Mouse (Mus musculus) left cerebral cortex, postnatal 25 days (tissue): Measurements from ENCODE around the gene Yif1b. TPM values are rescaled to one million over a fixed set of nuclear protein-coding genes. Genes with fewer than 3 reads are reported as not detected.
"Not testable (repeated sequence)": the region's sequence is repeated elsewhere in the genome, so short reads cannot be mapped to it uniquely, and the experiment has no call there.

Source experiments
- DNase-seq, 2 experiments: peaks; one replicate each; pipeline ENCODE4 v3.0.0; 2022; ENCODE audit warnings: low spot score in 2 of 2, mixed read lengths in 1 of 2
- intact Hi-C: fragments of 180-260 bp; cut with DNase I; formaldehyde crosslinking; loops from one replicate; pipeline ENCODE4 v1.15.1; 2025
- total RNA-seq, 2 experiments: library from RNA; stranded (reverse); gene quantifications; 2 replicates each; pipeline ENCODE4 v1.2.3; 2021

Yif1b gene
- total RNA-seq, 2 experiments from 2014 or later: 48.5 to 52.0 TPM

- intact Hi-C loops: no loop called here
- no peak for DNase-seq
Observed at GRCm38 (mm10) chr7:29236593-29236992, 1.5 kb upstream of the Yif1b start.

DNA sequence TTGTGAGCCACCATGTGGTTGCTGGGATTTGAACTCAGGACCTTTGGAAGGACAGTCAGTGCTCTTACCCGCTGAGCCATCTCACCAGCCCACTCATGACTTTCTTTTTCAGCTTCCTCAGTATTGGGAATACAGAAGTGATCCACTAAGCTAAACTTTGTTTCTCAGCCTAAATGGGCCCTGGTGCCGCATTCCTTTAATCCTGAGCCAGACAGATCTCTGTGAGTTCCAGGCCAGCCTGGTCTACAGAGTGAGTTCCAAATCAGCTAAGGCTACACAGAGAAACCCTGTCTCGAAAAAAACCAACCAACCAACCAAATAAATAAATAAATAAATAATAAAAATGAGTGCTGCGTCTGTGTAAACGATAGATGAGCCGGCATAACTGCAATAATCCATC is 533 bp upstream of the Yif1b start:
- DNase-seq, intact Hi-C loops: not testable (repeated sequence)

GRCm38 (mm10) chr7:29244732-29245416 is 6.7 kb downstream of the Yif1b start:
- DNase-seq: no peak
- intact Hi-C loops: loop anchor here (5.0 kb wide), 2 partner anchors 117 to 193 kb away; no protein-coding TSS in a partner anchor

DNA sequence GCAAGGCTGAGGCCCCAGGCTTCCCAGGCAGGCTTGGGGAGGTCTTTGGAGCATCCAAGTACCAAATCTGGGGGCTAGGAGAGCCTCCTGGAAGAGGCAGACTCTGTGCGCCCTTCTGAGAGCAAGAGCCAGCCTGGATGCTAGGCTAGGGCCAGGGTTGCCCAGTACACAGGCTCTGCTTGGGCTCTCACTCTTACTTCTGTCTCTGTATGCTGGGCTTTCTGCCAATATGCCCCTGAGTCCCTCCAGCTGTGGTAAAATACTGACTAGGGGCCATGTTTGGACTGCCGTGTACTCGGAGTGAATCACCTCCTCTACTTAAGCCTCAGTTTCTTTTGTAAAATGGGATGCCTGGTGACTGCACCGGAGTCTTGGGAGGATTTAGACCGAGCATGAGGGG is 7.9 kb downstream of the Yif1b start:
- intact Hi-C loops: loop anchor here (2.0 to 5.0 kb wide), 2 partner anchors 51 to 194 kb away; no protein-coding TSS in a partner anchor
- DNase-seq: no peak

DNA sequence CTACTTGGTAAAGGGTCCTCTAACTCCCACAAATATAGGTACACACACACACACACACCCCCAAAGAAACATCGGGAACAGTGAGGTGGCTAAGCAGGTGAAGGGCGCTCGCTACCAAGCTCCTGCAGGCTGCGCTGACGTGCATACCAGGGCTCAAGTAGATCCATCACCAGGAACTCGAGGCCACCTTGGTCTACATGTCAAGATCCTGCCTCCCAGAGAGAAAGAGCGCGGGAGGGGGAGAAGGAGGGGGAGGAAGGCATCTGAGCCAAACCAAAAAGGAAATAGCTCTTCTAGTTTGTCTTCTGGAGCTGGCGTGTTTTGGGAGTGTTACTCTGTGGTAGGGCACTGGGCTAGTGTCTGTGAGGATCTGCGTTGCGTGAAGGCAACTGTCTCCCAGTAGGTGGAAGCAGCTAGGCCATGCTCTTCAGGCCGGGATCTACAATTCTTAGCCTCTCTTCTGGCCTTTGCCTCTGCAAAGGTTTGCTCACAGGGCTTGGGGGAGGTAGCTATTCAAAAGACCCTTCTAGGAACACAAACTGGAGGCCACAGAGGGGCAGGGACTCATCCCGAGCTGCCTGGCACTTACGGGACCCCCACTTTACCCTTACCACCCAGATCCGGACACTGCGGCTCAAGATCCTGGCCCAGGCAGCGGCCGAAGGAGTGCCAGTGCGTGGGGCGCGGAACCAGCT is 8.6 kb downstream of the Yif1b start:
- DNase-seq: no peak
- intact Hi-C loops: loop anchor here (2.0 to 5.0 kb wide), 2 partner anchors 50 to 194 kb away; no protein-coding TSS in a partner anchor

DNA sequence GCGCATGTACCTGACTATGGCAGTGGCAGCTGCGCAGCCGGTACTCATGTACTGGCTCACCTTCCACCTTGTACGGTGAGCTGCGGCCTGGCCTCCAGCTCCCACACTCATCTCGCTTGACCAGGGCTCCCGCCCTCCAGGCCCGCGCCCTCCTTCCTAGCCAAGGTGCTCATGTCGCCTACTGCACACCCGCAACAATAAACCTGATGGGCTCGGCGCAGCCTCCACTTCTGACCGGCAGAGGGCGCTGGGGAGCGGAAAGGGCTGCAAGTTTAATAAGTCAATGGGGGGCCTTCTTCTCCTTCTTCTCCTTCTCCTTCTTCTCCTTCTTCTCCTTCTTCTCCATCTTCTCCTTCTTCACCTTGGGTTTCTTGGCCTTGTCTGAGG is 9.2 kb downstream of the Yif1b start:
- peak; percentile 53 to 60 for DNase-seq
- intact Hi-C loops: loop anchor here (2.0 to 5.0 kb wide), 2 partner anchors 49 to 195 kb away; no protein-coding TSS in a partner anchor

- no peak for DNase-seq
- intact Hi-C loops: loop anchor here (2.0 to 5.0 kb wide), 2 partner anchors 49 to 195 kb away; no protein-coding TSS in a partner anchor
Observed at GRCm38 (mm10) chr7:29247706-29248105, 9.6 kb downstream of the Yif1b start.

GRCm38 (mm10) chr7:29248261-29248841 is 10.2 kb downstream of the Yif1b start, which contains the start of gene 2200002D01Rik:
2200002D01Rik (minus strand) TSS chr7:29248466.
- no peak for DNase-seq
- intact Hi-C loops: loop anchor here (5.0 kb wide), 1 partner anchor 196 kb away; no protein-coding TSS in a partner anchor

DNA sequence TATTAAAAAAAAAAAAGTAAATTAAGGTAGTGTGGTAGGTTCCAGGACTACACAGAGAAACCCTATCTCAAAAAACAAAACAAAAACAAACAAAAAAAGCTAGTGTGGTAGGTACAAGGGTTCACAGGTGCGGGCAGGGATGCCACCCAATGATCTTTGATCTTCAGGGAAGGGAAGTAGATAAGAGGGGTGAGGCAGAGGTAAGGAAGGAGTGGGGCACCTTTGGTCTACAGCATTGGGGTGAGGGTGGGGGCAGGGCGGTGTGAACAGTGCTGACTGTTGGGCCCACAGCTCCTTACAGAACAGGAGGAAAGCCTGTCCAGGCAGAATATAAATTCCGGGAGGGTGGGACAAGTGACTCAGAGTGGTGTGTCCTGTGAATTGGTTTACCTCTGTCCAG is 13.0 kb downstream of the Yif1b start:
- intact Hi-C loops: no loop called here
- no peak for DNase-seq

- DNase-seq: no peak
- intact Hi-C loops: no loop called here
Observed at GRCm38 (mm10) chr7:29253842-29254241, 15.7 kb downstream of the Yif1b start.

DNA sequence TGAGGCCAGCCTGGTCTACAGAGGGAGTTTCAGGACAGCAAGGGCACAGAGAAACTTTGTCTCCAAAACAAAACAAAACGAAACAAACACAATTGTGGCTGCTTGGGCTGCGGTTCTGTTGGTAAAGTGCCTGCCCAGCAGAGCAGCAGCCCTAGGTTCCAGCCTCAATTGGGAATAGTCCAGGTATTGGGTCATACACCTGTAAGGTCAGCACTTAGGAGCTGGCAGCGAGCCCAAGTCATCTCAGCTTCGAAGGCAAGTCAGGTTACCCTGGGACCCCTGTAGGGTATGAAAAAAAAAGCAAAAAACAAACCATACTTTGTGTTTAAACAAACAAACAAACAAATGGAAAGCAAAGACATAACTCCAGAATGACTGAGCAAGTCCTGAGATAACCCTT is 17.7 kb downstream of the Yif1b start:
- intact Hi-C loops: no loop called here
- no peak for DNase-seq

GRCm38 (mm10) chr7:29257368-29257767 is 19.2 kb downstream of the Yif1b start:
- no peak for DNase-seq
- intact Hi-C loops: no loop called here

- DNase-seq: no peak
- intact Hi-C loops: no loop called here
Observed at GRCm38 (mm10) chr7:29259781-29260730, 21.9 kb downstream of the Yif1b start.

- intact Hi-C loops: no loop called here
- DNase-seq: no peak
Observed at GRCm38 (mm10) chr7:29262151-29262550, 24.0 kb downstream of the Yif1b start.

DNA sequence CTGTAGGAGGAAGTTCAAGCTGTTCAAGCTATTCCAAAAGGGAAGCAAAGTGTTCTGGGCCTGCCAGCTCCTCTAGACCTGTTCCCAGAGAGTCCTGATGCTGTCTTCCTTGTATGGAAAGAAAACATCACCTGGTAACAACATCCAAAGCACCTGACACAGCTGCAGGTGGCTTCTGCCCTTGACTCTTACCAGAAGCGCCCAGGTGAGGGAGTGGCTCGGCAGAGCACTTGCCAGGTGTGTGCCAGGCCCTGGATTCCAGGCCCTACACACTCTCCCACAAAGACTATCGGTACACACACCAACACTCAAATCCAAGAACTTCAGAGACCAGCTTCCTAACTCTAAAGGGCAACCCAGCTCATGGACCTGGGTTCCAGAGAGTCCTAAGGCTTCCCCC is 25.7 kb downstream of the Yif1b start:
- DNase-seq: no peak
- intact Hi-C loops: no loop called here

DNA sequence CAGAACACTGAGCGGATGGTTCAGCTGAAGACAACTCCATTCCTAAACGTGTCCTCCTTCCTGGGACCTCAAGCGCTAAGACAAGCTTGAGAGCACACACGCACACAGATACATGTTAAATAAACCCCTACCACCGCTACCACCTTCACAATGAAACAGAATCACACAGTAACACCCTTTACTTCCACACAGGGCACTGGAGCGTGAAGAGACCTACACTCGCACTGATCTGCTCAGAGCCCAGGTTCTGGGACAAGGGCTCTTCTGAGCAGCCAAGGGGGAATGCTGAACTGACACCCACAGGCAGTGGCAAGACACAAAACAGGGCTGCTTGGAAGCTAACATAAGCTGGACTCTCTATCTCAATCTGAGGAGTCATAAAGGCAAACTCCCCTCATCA is 27.5 kb downstream of the Yif1b start:
- no peak for DNase-seq
- intact Hi-C loops: no loop called here

DNA sequence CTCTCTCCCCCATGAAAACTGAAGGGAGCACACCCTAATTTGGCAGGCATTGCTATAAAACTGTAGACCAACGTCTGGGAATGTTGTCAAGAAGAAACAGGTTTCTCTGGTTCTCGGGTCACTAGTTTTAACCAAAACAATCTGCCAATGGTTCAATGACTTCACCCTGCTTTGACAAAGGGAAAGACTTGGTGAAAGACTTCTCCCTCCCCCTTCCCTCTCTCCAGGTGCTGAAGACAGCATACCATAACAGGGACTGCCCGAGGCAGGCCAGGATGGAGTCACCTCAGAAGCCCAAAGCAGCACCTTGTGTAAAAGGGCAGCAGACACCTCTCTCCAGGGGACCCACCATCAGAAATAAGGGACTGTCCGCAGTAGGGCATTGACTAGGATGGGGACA is 28.8 kb downstream of the Yif1b start:
- intact Hi-C loops: no loop called here

DNA sequence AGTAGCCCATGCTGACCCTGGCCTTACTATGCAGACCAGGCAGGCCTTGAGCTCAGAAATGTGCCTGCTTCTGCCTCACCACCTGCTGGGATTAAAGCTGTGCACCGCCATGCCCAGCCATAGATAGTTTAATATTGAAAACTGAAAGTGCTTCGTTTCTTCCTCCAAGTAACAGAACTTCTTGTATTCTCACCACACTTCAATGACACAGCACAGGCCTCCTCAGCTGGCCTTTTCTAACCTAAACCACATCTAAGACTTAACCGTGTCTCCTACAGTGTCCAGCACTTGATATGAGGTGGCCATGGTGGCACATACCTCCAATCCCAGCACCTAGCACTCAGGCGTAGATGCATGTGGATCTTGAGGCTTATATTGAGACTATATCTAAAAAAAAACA is 32.3 kb downstream of the Yif1b start:
- intact Hi-C loops: no loop called here
- no peak for DNase-seq

More for the DNA sequence above, 28.8 kb downstream of the Yif1b start:
- no peak for DNase-seq

- peak; percentile 39 to 60 for DNase-seq
- intact Hi-C loops: no loop called here
Observed at GRCm38 (mm10) chr7:29271687-29272465, 33.7 kb downstream of the Yif1b start.
